Mouse (Mus musculus) c-Kit-positive CD71-negative TER-119-negative erythroid progenitor cells, embryonic 14.5 days (primary cell): Measurements from ENCODE around the gene Rhox4g.
"Not testable (repeated sequence)": the region's sequence is repeated elsewhere in the genome, so short reads cannot be mapped to it uniquely, and the experiment has no call there.

ENCODE experiments used
- DNase-seq: peaks from one replicate; pipeline ENCODE4 v3.0.0-alpha.2; 2013; ENCODE audit warnings: low read depth

Gene Rhox4g

DNA sequence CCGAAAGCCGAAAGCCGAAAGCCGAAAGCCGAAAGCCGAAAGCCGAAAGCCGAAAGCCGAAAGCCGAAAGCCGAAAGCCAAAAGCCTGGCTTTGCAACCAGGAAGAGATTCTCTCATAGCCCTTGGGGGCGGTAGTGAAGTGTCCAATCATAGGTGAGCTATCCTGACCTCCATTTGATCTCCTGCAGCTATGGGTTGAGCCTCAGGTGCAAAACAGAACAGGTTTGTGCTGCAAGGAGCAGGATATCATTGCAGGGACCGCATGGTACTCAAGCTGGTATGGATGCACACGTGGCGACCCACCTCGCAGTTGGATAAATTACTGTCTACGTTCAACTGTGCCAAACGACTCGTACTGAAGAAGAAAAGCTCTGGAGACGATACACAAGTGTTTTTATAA is at the start of gene Rhox4g:
TSS of gene Rhox4g (minus strand) at position 101 of the 400 bp plus-strand sequence.
- not testable (repeated sequence) for DNase-seq

DNA sequence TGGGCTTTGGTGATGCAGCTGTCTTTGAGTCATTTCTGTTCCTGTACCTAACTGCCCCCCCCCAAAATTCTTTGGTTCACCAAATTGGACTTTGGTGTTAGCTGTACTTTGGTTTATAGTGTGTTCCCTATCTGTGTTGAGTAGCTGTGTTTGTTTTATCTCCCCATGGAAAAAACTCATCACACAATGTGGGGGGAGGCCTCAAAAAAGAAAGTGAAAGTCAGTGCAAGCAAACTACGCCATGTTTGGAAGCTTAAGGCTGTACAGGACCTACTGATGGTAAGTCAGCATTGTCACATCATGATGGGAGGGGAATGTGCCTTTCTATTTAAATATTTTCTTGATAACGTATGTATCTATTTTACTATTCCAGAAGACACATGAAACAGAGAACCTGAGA is 41.1 kb upstream of the Rhox4g start:
- no peak for DNase-seq

DNA sequence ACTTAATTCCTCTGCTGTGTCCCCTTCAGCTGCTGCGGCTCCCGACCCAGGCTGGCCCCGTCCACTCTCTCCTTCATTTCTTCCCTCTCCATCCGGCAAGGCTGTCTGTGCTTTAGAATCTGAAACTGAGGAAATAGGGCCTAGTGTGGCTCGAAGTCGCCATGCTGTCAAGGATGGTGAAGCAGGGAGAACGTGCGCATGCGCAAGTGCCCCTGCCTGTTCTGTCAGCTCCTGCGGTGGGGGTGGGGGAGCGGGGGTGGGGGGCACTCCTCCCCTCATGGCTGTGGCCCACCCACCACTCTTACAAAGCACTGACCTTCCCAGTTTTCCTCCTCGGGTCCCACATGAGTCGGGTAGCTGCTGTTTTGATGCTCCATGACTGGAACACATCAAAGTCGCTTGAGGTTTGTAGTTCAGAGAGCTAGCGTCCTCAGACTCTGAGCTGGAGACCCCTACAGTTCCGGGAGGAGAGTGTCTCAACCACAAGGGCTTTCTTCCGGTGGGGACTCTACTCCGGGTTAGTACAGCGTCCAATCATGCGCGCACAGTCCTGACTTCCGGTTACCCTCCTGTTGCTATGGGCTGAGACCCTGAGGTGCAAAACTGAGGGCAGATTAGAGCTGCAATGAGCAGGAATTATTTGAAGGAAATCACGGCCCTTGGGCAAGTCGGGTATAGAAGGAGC is 32.0 kb upstream of the Rhox4g start:
- no peak for DNase-seq

DNA sequence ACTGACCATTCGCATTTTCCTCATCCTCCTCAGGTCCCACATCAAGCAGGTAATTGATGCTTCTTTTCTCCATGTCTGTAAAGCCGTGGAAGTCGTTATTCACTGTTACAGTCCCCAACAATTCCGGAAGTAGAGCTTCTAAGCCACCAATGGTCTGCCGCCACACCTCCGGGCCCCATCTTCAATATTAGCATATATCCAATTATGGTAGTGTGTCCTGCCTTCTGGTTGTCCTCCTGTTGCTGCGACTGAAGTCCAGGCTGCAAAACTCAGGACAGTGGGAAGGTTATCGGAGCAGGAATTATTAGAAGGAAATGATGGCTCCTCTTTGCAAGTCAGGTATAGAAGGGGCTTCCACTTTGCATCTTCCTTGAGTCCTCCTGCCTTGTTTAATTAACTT is 22.1 kb upstream of the Rhox4g start, which contains the start of gene Rhox2h:
TSS of gene Rhox2h (minus strand) at position 101 of the 400 bp plus-strand sequence.
- DNase-seq, result not testable (repeated sequence)

DNA sequence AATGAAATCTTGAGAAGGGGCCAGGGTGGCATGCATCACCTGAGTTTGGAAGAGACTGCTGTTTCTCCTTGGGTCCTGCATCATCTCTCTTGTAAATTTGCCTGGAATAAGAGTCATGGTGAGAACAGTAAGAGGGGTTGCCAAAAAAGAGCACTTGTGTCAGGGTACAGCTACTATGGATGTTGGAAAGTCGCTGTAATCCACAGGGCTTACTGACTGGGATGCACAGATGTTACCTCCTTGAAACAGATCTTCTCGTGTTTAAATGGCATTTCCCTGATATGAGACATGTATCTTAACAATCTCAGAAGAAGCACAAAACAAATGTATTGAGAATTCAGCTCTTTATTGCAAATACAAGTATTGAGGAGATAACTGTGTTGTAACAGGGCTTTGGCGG is 17.5 kb upstream of the Rhox4g start, which contains the start of gene Rhox3h:
TSS of gene Rhox3h (minus strand) at position 101 of the 400 bp plus-strand sequence.
- DNase-seq, result not testable (repeated sequence)

DNA sequence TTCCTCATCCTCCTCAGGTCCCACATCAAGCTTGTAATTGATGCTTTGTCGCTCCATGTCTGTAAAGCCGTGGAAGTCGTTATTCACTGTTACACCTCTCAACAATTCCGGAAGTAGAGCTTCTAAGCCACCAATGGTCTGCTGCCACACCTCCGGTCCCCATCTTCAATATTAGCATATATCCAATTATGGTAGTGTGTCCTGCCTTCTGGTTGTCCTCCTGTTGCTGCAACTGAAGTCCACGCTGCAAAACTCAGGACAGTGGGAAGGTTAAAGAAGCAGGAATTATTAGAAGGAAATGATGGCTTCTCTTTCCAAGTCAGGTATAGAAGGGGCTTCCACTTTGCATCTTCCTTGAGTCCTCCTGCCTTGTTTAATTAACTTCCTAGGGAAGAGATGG is 7.8 kb downstream of the Rhox4g start, which contains the start of gene Rhox2g:
TSS of gene Rhox2g (minus strand) at position 101 of the 400 bp plus-strand sequence.
- not testable (repeated sequence) for DNase-seq

DNA sequence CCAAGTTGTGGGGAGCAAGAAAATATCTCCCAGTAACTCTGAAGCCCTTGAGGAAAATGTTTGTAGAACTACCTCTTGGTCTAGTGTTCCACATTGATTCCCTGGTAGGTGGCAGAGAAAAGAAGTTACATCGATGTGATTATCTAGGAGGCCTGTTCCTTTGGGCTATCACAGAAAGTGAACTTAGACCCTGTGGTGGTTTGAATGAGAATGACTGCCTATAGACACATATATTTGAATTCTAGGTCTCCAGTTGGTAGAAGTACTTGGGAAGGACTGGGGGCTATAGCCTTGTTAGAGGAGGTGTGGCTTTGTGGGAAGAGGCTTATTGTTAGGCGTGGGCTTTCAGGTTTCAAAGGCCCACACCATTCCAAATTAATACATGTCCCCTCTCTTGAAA is 22.6 kb downstream of the Rhox4g start, which contains the start of gene Rhox3g:
TSS of gene Rhox3g (minus strand) at position 101 of the 400 bp plus-strand sequence.
- DNase-seq, result not testable (repeated sequence)

DNA sequence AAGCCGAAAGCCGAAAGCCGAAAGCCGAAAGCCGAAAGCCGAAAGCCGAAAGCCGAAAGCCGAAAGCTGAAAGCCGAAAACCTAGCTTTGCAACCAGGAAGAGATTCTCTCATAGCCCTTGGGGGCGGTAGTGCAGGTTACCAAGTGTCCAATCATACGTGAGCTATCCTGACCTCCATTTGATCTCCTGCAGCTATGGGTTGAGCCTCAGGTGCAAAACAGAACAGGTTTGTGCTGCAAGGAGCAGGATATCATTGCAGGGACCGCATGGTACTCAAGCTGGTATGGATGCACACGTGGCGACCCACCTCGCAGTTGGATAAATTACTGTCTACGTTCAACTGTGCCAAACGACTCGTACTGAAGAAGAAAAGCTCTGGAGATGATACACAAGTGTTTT is 43.5 kb downstream of the Rhox4g start, which contains the start of gene Rhox4f:
TSS of gene Rhox4f (minus strand) at position 101 of the 400 bp plus-strand sequence.
- not testable (repeated sequence) for DNase-seq
